Mouse (Mus musculus) midbrain, embryonic 16.5 days (tissue): ENCODE measurements around the gene Rab7b. TPM values are rescaled to one million over a fixed set of nuclear protein-coding genes. Genes with fewer than 3 reads are reported as not detected.

Experiments used
- ATAC-seq: fragments of 200-750 bp; cut with Nextera tagmentation; 2 replicates; pipeline ENCODE4 v1.8.0; 2017; ENCODE audit warnings: moderate TSS enrichment
- H3K27ac ChIP-seq: fragments of 300-500 bp; sonication (generic); 2 replicates; pipeline ENCODE4 v1.5.1; 2014; ENCODE audit warnings: mild to moderate bottlenecking, low read length, mixed read lengths
- H3K27me3 ChIP-seq: fragments of 300-500 bp; sonication (generic); 2 replicates; pipeline ENCODE4 v1.6.1; 2014; ENCODE audit warnings: low read depth, low read length, mixed read lengths; ENCODE audit not compliant: control insufficient read depth, insufficient read depth
- H3K36me3 ChIP-seq: fragments of 300-500 bp; sonication (generic); 2 replicates; pipeline ENCODE4 v1.6.1; 2014; ENCODE audit warnings: mild to moderate bottlenecking, low read length, moderate library complexity, mixed read lengths; ENCODE audit not compliant: control insufficient read depth, insufficient read depth
- H3K4me1 ChIP-seq: fragments of 300-500 bp; sonication (generic); 2 replicates; pipeline ENCODE4 v1.6.1; 2014; ENCODE audit warnings: mild to moderate bottlenecking, low read length, mixed read lengths; ENCODE audit not compliant: control insufficient read depth, insufficient read depth
- H3K4me2 ChIP-seq: fragments of 300-500 bp; sonication (generic); 2 replicates; pipeline ENCODE4 v1.6.1; 2014; ENCODE audit warnings: mild to moderate bottlenecking, low read length, mixed read lengths
- H3K4me3 ChIP-seq: fragments of 300-500 bp; sonication (generic); 2 replicates; pipeline ENCODE4 v1.5.1; 2014; ENCODE audit warnings: low read depth, mild to moderate bottlenecking, low read length, moderate library complexity, mixed read lengths
- H3K9ac ChIP-seq: fragments of 300-500 bp; sonication (generic); 2 replicates; pipeline ENCODE4 v1.6.1; 2014; ENCODE audit warnings: low read depth, low read length, mixed read lengths
- H3K9me3 ChIP-seq: fragments of 300-500 bp; sonication (generic); replicated peaks from 2 replicates; pipeline ENCODE4 v1.6.1; 2014; ENCODE audit warnings: mild to moderate bottlenecking, low read length, mixed read lengths; ENCODE audit not compliant: control insufficient read depth, poor library complexity, severe bottlenecking
- WGBS: fragments of 180-500 bp; shearing (Covaris S2); extraction: QIAGEN DNeasy Blood & Tissue Kit; methylation state at CpG from one replicate; pipeline ENCODE4 v1.1.7; 2014; 5-methylcytosine and 5-hydroxymethylcytosine counted together
- polyA plus RNA-seq: library from polyadenylated mRNA; unstranded; fragments of >200 nt; fragmentation: Nextera tagmentation; extraction: Ambion mirVana; gene quantifications from 2 replicates; pipeline ENCODE4 v1.2.1, GENCODE M21; 2015

Rab7b gene
- polyA plus RNA-seq, 1 experiment from 2014 or later: 0.87 TPM

DNA sequence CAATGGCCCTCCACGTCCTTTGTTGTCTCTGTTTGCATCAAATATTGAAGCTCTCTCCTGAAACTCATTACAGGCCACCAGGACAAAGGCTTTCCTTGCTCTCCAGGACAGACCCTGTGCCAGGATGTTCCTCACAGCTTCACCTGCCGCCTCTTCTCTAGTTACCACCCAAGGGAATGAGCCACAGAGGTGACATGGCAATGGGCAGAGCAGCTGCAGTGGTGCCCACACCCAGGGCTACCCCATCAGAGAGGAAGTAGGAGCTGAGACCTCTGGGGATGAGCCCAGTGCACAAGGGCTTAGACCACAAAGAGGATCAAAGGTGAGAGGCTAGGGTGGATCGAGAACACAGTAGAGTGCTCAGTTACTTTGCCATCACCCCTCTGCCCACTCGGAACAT is 35.1 kb downstream of the Rab7b start:
- no peak for ATAC-seq
- no peak overlapping the region for H3K9ac ChIP-seq

GRCm38 (mm10) chr1:131726586-131726985 is 38.1 kb downstream of the Rab7b start:
- H3K4me3 ChIP-seq: no peak overlapping the region
- ATAC-seq: no peak
- 81% methylated on average over 6 of the region's 6 CpGs for WGBS

More for the DNA sequence above, 35.1 kb downstream of the Rab7b start:
- H3K4me1 ChIP-seq: peaks cover 3% of the 10 kb centered on the region; the same call in 1 of the 2 replicates
- H3K27me3 ChIP-seq: no peaks in the 10 kb centered on the region
- no peak overlapping the region for H3K4me3 ChIP-seq
- no peaks in the 10 kb centered on the region for H3K36me3 ChIP-seq
- WGBS: 46% methylated on average over 4 of the region's 4 CpGs
- H3K27ac ChIP-seq: no peak overlapping the region
- H3K4me2 ChIP-seq: no peak overlapping the region
- H3K9me3 ChIP-seq: no peaks in the 10 kb centered on the region

GRCm38 (mm10) chr1:131730639-131731437 is 42.3 kb downstream of the Rab7b start:
- no peaks in the 10 kb centered on the region for H3K36me3 ChIP-seq
- H3K4me1 ChIP-seq: no peaks in the 10 kb centered on the region
- no peak overlapping the region for H3K4me2 ChIP-seq
- H3K4me3 ChIP-seq: no peak overlapping the region
- ATAC-seq: no peak
- H3K27ac ChIP-seq: no peak overlapping the region
- H3K9ac ChIP-seq: no peak overlapping the region
- WGBS: 86% methylated on average over 12 of the region's 12 CpGs
- no peaks in the 10 kb centered on the region for H3K27me3 ChIP-seq
- H3K9me3 ChIP-seq: no peaks in the 10 kb centered on the region

More at GRCm38 (mm10) chr1:131726586-131726985, 38.1 kb downstream of the Rab7b start:
- Histone ChIP-seq H3K4me1 (peaks cover 3% of the 10 kb centered on the region; the same call in 1 of the 2 replicates), H3K36me3 (no peaks in the 10 kb centered on the region), H3K9me3 (no peaks in the 10 kb centered on the region), H3K4me2 (no peak overlapping the region), H3K27ac (no peak overlapping the region), H3K27me3 (no peaks in the 10 kb centered on the region), H3K9ac (no peak overlapping the region)

- no peak overlapping the region for H3K4me3 ChIP-seq
- no peak overlapping the region for H3K9ac ChIP-seq
- H3K9me3 ChIP-seq: no peaks in the 10 kb centered on the region
- no peak overlapping the region for H3K27ac ChIP-seq
- WGBS: 41% methylated on average over 13 of the region's 13 CpGs
- no peaks in the 10 kb centered on the region for H3K36me3 ChIP-seq
- no peaks in the 10 kb centered on the region for H3K4me1 ChIP-seq
- H3K4me2 ChIP-seq: no peak overlapping the region
- no peaks in the 10 kb centered on the region for H3K27me3 ChIP-seq
- ATAC-seq: no peak
Observed at GRCm38 (mm10) chr1:131733474-131734180, 45.1 kb downstream of the Rab7b start.

GRCm38 (mm10) chr1:131734657-131735273 is 46.3 kb downstream of the Rab7b start:
- no peaks in the 10 kb centered on the region for H3K36me3 ChIP-seq

DNA sequence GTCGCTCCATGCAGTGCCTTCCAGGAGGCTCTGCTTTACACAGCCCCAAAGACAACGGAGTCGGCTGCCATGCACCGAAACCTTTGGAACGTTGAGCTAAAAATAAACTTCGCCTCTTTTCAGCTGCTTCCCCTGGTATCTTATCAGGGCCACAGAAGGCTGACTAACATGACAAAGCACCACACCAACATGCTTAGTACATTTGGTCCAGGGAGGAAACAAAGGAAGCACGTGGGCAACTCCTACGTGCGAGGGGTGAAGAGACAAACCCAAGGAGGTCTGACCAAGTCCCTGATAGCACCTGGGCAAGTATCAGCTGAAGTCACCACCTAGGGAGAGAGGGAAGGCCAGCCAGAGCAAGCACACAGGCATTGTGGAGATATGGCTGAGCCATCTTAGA is 48.0 kb downstream of the Rab7b start:
- H3K4me3 ChIP-seq: no peak overlapping the region
- H3K27me3 ChIP-seq: no peaks in the 10 kb centered on the region
- H3K9me3 ChIP-seq: no peaks in the 10 kb centered on the region
- no peak for ATAC-seq
- WGBS: 93% methylated on average over 9 of the region's 9 CpGs
- H3K27ac ChIP-seq: no peak overlapping the region
- H3K36me3 ChIP-seq: no peaks in the 10 kb centered on the region
- no peak overlapping the region for H3K9ac ChIP-seq
- H3K4me2 ChIP-seq: no peak overlapping the region
- H3K4me1 ChIP-seq: no peaks in the 10 kb centered on the region

More at GRCm38 (mm10) chr1:131734657-131735273, 46.3 kb downstream of the Rab7b start:
- no peaks in the 10 kb centered on the region for H3K27me3 ChIP-seq
- WGBS: 94% methylated on average over 6 of the region's 6 CpGs
- ATAC-seq: no peak
- H3K4me3 ChIP-seq: no peak overlapping the region
- H3K9ac ChIP-seq: no peak overlapping the region
- H3K27ac ChIP-seq: no peak overlapping the region
- no peaks in the 10 kb centered on the region for H3K9me3 ChIP-seq
- no peaks in the 10 kb centered on the region for H3K4me1 ChIP-seq
- no peak overlapping the region for H3K4me2 ChIP-seq

- Histone ChIP-seq H3K27me3 (no peaks in the 10 kb centered on the region), H3K4me1 (no peaks in the 10 kb centered on the region), H3K36me3 (no peaks in the 10 kb centered on the region), H3K27ac (no peak overlapping the region), H3K9me3 (no peaks in the 10 kb centered on the region), H3K4me3 (no peak overlapping the region), H3K4me2 (no peak overlapping the region), H3K9ac (no peak overlapping the region)
- WGBS: 63% methylated on average over 5 of the region's 5 CpGs
- ATAC-seq: no peak
Observed at GRCm38 (mm10) chr1:131737269-131737668, 48.8 kb downstream of the Rab7b start.

GRCm38 (mm10) chr1:131738760-131739159 is 50.3 kb downstream of the Rab7b start:
- no peaks in the 10 kb centered on the region for H3K4me1 ChIP-seq
- no peak for ATAC-seq
- 94% methylated on average over 1 of the region's 1 CpGs for WGBS
- no peak overlapping the region for H3K27ac ChIP-seq
- no peak overlapping the region for H3K9ac ChIP-seq
- no peak overlapping the region for H3K4me2 ChIP-seq
- H3K4me3 ChIP-seq: no peak overlapping the region
- no peaks in the 10 kb centered on the region for H3K9me3 ChIP-seq
- H3K27me3 ChIP-seq: no peaks in the 10 kb centered on the region
- no peaks in the 10 kb centered on the region for H3K36me3 ChIP-seq
